Mouse (Mus musculus) right cerebral cortex, adult 18-20 months (tissue): ENCODE measurements around the gene Mical3.

Source experiments
- DNase-seq: peaks from one replicate; pipeline ENCODE4 v3.0.0; 2022; ENCODE audit warnings: mixed read lengths

Gene Mical3

DNA sequence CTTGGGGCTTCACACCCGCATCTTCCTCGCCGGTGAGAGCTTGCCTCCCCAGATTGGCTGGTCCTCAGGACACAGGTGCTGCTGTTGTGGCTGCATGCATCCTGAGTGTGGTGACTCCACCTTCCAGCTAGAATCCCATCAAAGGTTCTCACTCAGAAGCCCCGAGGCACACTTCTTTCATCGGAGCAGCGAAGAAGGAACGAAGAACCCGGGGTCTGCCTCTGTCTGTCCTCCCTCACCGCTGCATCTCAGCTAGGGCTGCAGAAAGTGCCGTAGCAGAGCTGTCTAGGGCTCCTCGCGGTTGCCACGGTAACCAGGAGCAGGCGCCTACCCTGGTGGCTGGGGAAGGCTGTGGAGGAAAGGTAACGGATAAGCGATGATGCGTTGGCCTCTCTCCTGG is at the start of gene Mical3:
TSS of gene Mical3 (minus strand) at position 227 of the 400 bp plus-strand sequence.
- peak; percentile 87 for DNase-seq

DNA sequence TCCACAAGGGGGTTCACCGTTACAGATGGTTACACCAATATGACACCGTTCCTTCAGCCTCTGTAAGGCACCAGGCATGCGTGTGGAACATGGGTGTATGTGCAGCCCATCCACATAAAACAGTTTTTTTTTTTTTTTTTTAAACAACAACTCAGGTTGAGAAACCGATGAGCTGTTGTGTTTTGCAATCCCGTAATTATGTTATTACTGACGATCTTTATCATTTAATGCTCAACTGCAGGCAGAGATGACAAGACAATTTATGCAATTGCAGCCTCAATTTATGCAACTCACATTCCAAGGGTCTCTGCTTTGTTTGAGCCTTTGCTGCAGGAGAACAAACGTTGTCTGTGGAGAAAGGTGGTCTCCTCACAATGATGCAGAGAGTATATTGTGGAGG is 49.0 kb upstream of the Mical3 start:
- DNase-seq: no peak

DNA sequence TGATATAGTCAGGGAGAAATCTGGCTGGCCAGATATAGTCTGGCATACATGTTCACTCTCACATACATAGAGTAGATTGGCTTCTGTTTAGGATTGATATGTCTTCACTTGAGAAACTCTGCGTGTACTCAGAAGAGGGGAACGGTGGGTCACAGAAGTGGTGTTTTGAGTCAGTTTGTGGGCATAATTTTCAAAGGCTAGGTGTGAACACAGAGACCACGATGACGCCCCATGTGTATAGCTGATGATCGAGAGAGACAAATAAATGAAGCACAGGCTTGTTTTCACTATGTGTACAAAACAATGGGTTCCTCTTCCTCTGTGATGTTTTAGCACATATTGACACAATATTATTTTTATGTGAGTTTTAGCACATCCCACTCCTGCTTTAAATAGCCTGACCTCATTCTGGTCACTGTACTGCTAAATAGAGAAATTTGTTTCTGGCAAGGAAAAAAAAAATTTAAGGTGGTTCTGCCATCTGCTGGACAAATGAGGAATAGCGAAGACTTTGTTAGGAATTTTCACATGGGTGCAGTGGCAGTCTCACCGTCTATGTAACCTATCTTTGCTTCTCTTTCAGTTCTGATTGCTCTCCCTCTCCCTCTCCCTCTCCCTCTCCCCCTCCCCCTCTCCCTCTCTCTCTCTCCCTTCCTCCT is 48.0 kb upstream of the Mical3 start:
- peak; percentile 76 for DNase-seq

DNA sequence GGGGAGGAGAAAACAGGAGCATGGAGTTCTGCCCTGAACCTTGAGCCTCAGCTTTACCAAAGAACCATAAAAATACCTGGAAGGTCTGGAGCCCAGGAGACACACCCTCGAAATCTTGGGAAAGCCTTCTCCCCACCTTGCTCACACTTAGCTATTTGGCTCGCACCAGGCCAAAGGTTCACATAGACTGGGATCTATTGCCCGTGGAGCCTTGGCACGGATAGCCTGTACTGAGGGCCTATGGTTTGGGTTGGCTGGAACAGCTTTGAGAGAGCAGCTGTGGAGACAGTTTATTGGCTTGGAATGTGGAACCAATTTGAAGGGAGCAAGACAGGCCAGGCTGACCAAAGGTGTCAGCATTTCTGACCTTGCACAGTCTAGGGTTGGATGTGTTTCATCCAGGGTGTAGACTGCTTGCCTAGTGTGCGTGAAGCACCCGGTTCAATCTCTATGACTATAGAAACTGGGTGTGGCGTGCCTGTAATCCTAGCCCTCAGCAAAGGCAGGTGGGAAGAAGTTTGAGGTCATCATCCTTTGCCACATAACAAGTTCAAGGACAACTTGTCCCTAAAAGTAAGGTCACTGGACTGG is 46.4 kb upstream of the Mical3 start:
- no peak for DNase-seq

DNA sequence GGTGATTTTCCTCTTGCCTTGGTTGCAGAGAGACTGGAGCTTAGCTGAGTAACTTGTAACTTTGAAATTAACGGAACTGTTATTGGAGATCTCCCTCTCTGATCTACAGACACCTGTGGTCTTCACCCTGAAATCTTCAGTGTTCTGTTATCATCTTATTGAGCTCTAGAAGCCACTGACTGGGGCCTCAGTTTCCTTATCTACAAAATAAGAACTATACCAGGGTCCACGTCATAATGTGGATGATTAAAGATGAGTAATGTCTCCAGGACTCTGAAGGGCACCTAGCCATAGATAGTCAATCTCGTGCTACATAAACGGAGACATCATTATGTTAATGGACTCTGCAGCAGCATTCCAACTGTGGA is 45.9 kb upstream of the Mical3 start:
- DNase-seq: no peak

DNA sequence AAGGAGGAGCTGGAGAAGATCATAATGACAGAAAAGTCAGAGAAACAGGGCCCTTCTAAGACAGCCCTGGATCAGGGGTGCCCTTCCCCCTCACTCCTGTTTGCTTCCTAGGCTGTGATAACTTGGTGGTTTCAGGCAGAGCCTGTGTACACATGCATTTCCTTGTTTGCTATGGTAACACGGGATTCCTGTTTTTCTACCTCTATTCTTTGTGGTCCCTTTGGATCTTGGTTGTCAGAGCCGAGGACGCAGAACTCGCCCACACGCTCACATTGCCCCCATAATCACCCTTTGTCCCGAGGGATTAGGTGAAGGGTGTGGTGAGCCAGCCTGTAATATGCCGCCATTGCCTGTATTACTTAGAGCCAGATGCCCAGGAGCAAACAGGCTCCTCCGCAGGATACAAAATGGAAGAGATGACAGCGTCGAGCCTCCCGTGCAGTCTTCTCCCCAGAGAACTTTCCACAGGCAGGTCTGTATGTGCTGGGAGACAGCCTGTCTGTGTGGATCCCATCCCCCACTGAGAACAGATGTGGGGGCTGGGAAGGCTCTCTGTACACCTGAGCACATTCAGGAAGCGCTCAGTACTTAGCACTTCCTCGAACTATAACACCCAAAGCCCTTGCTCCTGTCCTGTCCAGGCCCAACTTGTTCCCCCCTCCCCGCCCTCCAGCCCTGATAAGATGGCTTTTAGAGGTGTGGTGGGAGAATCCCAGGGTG is 45.4 kb upstream of the Mical3 start:
- DNase-seq: no peak

DNA sequence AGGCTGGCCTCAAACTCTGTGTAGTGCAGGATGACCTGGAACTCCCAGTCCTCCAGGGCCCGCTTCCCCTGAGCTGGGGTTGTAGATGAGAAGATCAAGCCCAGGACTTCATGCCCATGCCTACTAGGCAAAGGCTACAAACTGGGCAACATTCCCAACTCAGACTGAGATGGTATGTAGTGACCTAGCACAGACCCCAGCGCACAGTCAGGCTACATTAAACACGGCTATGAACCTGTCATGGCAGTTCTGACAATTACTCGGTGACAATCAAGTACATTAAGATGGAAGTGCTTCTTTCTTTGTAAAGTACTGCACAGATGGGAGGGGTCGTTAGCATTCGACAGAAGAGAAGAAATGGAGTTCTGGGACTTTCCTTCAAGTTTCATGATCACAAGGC is 44.0 kb upstream of the Mical3 start:
- no peak for DNase-seq

DNA sequence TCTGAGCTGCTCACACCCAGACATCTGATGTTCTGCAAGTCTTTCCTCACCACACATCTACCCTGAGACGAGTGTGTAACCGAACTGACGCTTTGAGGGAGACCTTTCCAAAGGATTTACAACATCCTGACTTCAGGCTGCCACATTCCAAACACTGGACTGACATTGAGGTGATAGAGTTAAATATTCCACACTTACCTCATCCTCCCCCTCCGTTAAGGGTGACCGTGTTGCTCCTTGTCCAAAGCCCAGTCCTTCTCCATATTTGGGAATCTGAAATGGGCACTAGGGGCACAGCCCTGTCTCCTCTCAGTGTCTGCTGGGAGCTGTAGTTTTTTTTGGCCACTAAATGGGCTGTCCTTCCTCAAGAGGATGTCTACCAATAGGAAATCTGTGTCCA is 42.7 kb upstream of the Mical3 start:
- no peak for DNase-seq

DNA sequence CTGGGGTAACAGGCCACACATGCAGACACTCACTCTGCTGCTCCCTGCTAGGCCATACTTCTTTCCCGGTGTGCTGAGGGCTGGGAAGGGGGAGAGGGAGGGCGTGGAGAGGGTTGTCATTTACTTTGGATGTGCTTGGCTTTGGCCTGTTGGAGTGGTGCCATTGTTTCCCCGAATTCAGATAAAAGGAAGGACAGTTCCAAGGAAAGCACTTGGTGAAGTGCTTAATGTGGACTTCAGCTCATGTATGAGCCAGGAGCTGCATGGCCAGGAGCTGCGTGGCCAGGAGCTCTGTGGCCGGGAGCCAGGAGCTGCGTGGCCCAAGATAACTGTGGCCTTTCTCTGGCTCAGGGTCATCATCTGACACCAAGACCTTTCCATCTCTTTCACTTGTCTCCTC is 40.3 kb upstream of the Mical3 start:
- DNase-seq: no peak

DNA sequence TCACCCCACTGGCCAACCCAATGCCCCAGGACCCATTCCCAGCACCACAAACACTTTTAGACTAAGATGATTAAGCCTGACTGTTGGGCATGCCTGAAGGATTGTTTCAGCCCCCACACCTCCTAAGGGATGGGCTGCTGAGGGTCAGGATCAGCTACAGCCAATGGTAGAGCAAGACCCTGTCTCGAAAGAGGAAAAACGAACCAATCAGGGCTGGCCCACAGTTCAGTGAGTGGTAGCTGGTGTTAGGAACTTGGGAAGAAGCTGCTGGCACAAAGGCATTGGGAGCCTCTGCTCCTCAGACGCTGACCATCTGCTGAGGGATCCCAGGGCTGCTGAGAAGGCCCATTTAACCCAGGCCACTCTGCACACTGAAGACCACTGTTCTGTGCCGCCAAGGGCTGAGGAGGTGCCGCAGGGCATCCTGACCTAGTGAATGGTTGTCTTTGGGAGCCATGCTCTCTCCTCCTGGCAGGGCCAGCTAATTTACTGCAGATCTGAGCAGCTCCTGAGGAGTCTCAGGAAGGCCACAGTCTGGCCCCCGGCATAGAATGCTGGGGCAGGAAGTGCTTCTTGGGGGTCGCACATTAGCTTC is 36.7 kb upstream of the Mical3 start:
- DNase-seq: no peak

DNA sequence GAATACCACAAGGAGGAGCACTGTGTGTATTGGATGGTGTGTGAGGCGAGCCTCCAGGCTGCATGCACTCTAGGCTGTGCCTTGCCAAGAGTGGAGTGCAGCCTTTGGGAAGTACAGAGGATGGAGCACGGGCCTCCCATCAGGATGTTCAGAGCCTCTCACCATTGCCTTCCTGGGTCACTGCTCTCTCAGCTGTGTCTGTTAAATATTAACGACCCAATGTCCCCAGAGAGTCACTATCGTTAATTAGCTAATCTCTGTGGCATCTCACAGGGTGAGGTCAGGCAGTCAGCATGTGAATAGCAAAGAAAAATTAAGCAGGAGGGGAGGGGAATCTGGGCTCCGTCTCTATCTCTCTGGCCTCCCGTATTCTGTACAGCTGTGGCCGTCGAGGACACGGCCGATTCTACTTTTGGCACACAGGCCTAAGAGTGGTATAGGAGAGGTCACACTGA is 35.3 kb upstream of the Mical3 start:
- no peak for DNase-seq

DNA sequence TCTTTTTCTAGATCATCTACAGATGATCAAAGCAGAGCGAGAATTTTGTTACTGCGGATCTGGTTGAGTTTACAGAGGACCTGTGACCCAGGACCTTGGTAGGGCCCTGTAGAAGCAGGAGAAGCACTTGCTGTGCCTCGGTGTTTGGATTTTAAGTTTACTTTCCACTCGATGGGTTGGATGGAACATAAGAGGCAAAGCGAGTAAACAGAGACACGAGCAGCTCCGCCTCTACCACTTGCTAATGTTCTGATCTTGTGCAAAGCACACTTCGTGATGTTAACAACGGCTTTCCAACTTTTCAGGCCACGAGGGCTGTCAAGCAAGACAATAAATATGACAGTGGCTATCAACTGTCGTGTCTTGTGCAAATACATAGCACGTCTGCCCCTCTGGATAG is 31.8 kb upstream of the Mical3 start:
- no peak for DNase-seq

DNA sequence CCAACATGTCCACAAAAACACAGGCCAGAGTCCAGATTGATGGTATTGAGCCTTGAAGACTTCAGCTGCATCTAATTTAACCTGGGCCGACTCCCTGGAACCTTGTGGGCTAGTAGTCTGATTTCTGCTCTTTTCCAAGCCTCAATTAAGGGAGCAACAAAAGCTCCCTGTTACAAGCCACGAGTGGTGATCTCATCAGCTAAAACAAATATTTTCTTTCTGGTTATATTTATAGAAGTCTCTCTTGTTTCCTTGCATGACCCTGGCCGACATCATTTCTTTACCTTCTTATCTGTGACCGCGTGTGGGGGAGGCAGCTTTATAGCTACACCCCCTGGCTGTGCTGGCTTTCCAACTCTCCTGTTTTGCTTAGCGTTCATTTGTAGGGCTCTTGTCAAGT is 29.3 kb upstream of the Mical3 start:
- DNase-seq: no peak

DNA sequence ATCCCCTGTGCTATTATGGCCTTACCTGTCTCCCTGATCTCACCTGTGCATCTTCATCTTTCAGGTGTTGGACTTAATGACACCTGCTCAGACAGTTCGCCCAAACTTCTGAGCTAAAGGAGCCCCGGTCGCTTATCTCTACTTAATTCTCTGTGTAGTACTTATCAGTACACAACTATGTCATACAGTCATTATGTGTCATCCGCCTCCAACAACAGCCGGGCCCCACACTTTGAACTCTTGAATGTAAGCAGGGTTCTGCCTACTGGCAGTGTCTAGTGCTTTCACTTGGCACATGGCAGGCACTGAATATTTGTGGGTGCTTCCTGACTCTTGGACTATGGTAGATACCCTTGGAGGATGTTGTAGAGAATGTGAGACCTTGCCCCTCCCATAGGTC is 28.8 kb upstream of the Mical3 start:
- no peak for DNase-seq

DNA sequence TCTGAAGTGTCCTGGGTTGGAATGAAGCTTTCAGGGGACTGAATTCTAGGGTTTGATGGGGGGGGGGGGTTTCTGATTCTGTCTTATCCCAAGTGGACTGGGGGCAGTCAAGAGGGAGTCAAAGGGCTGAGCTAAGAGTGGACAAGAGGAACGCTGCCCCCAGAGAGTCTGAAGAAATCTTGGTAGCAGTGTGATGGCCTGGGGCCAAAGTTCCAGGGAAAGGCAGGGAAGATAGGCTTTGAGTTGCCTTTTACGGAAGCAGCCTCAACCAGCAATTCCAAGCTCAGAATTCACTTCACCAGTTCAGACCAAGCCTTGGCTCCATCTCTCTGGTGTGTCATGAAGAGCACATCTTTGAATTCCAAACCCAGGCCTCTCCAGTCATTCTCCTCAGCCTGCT is 25.2 kb upstream of the Mical3 start:
- DNase-seq: no peak

DNA sequence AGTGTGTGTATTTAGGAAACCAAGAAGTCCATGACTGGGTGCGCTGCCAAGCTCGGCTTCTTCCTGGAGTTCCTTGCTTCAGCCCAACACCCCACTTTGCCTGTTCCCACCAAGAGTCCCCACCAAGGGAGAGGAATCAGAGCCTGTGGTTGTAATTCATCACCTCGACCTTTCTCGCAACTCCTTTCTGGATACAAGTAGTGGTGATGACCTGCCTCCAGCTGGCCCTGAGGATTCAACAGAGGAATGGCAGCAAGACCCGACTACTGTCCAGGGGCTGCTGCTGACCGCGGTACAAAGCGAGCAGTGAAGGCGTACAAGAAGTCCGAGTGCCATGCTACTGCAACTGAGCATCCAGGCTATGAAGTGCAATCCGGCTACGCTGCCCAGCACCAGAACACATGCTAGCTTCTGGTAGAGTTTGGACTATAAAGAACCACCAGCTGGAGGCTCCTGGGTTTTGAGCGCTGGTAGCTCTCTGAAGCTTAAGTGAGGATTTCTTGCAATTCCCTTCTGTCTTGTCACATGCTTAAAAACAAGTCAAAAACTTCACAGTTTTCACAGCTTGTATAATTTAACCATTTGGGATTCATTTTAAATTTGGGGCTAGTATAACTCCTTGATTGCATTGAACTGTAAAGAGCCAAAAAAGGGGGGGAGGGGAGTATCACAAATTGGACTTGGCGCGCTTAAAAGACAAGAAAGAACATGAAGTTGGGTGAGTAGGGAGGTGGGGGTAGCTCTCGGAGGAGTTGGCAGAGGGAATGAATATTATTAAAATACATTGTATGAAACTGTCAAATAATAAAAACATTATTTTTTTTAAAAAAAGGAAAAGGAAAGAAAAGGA is 23.9 kb upstream of the Mical3 start:
- no peak for DNase-seq

DNA sequence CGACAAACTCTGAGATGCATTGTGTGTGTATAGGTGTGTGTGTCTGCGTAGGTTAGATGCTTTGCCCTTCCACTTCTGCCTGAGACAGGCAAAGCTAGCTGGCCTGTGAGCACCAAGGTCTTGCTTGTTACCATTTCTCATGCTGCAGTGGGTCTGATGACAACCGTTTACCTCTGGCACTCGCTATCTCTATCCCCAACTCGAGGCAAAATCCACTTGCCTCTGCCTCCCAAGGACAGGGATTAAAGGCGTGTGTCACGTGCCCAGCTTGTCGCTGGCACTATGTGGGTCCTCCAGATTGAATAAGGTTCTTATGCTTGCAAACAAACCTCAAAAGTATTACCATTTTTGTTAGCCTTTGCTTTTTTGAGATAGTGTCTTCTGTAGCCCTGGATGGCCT is 22.4 kb upstream of the Mical3 start:
- DNase-seq: no peak

DNA sequence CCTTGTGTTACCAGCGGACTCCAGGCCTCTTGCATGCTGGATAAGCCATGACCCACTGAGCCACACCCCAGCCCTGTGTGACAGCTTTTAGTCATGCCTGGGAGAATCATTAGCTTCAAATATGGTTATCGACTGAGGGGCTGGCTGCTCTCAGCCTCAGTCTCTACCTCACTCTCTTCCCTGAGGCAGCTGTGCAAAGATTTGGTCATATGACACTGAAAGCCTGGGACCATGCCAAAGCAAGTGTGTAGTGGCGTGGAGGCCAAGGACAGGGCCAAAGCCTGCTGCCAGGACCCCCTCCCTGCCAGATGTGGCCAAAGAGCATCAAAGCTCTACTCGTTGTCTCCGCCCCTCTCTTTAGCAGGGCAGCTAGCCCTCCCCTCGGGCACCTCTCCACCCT is 20.9 kb upstream of the Mical3 start:
- DNase-seq: no peak

DNA sequence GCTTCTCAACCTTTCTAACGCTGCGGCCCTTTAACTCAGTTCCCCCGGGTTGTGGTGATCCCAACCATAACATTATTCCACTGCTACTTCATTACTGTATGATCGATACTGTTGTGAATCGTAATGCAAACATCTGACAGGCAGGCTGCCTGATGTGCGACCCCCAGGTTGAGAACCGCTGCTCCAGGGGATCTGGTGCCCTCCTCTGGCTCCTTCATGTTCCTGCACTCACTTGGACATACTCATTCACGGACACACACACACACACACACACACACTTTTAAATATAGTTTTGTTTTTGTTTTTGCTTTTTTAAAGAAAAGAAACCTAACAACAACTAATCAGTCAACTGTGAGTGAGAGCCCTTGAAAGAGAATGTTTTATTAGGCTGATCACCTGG is 19.3 kb upstream of the Mical3 start:
- no peak for DNase-seq

DNA sequence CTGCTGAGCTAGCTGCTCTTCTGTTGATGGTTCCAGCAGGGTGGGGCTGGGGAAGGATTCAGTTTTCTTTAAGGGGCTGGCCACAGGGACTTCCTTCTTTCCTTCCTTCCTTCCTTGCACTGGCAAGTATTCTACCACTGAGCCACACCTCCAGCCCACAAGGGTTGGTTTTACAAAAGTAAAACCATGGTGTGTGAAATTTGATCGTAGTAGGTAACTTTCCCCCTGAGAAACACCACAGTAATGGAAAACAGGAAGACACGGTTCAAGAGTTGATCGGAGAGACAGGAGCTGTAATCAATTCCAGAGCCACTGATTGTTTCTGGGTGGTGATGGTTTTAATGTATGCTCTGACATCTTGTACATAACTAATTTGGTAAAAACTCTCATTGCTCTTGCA is 18.6 kb upstream of the Mical3 start:
- no peak for DNase-seq

DNA sequence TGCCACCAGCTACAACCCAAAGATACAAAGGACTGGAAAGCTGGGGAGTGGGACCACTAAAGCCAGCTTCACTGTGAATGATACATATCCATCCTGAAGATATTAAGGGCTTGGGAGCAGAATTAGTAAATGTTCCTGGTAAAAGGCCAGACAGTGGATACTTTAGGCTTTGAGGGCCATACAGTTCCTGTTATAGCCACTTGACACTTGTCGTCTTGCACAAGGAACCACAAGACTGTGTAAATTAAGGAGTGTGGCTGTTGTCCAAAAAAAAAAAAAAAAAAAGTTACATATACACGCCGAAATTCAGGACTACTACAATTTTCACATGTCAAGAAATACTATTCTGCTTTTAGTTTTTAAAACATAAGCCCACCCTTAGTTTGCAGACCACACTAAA is 17.6 kb upstream of the Mical3 start:
- no peak for DNase-seq

DNA sequence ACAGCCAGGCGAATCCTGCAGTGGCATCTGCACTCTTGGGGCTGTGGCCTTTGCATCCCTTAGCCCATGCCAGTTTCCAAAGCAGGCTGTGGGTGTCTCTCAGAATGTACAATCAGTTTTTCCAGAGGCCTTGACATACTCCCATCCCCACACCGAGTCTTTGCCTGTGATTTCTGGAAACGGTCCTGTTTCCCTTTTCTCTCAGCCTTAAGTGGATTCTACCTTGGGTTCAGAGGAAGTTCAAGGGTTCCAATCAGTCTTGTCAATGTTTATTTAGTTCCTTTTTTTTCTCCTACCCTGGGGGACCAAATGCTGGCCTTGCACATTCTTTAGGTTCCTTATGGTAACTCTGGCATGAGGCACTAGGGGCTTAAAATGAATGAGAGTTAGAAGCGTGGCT is 16.0 kb upstream of the Mical3 start:
- DNase-seq: no peak

DNA sequence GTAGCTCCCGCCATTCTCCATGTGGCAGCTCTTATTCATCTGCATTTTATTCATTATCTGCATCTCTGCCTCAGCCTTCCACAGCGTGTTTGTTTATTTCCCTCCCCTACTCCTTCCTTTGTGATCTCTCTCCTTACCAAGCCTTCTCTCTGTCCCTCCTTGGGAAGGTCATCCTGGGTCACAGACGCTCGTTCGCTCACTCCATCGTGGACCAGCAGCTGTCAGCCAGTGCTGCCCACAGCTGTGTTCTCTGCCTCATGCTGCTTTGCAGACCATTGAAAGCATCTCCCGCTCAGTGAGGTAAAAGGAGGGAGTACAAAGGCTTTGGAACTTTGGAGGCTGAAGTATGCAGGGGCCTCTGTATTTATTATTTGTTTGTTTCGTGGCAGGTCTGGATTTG is 15.1 kb upstream of the Mical3 start:
- no peak for DNase-seq
